Mouse (Mus musculus) heart, postnatal 0 days (tissue): ENCODE measurements around the gene P3h4.

ENCODE experiments used
- CTCF ChIP-seq: IDR thresholded peaks from 2 replicates; pipeline ENCODE4 v1.5.1; 2016; ENCODE audit warnings: antibody characterized with exemption, control low read depth, low read depth
- EP300 ChIP-seq: IDR thresholded peaks from 2 replicates; pipeline ENCODE4 v1.6.1; 2016; ENCODE audit warnings: antibody characterized with exemption, low read depth

DNA sequence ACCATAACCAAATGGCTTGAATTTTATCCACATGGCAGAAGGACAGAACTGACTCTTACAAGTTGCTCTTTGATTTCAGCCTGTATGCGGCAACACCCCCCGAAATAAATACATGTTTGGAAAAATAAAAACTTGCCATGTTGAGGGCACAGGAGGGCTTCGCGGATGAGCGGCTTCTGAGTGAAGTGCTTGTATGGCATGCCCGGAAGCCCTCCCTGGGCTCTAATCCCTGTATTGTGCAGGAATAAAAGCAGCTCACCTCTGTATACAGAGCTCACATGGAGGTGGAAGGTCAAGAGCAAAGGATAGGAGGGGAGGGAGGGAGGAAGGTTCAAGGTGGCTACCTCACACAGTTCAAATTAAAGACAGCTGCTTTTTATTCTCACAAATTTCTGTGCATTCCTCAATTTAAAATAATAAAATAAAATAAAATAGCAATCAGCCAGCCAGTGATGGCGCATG lies 22.7 kb downstream of the P3h4 start:
- TF ChIP-seq CTCF (no peak), EP300 (no peak)
